ENCODE assay signal across 20 mouse cellular contexts in the genomic region with DNA sequence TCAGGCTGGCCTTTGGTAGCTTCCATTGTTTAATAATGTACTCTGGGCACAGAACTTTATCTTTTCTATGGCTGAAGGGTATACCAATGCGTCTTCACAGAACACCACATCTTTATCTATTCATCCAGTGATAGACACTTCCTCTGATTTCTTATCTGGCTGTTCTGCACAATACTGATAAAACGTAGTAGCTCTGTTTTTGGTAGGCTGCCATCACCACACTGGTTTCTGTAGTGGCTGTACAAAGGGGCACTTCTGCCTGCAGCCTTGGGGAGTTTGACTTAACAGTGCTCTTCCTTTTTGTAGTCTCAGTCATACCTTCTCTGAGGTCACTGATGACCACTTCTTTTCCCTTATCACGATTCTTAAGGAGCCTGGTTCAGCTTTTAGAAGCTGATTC.
DNase-seq lines count a peak whose midpoint lies in the region; ATAC-seq lines count a peak whose summit lies in the region.
"Had no signal": no experiment of that assay in that cellular context is flagged by ENCODE, and none has a peak within 500 bp of the region (broad histone marks: within the 10 kb centered on the region; RNA-seq: fewer than 3 reads in every experiment).

No protein-coding gene starts in this region.

- no peaks in the 10 kb centered on the region for H3K4me1 ChIP-seq in midbrain, embryonic 14.5 days (ENCODE audit: control insufficient read depth, insufficient read depth, low read length)
- H3K4me1 ChIP-seq: embryonic facial prominence, embryonic 13.5 days had no signal

- H3K36me3 ChIP-seq in midbrain, embryonic 14.5 days (ENCODE audit: control insufficient read depth, insufficient read depth, low read length): no peaks in the 10 kb centered on the region
- H3K36me3 ChIP-seq: embryonic facial prominence, embryonic 13.5 days; forebrain, embryonic 12.5 days; heart, embryonic 13.5 days; hindbrain, embryonic 12.5 days had no signal

- no peaks in the 10 kb centered on the region for H3K27me3 ChIP-seq in midbrain, embryonic 14.5 days (ENCODE audit: control insufficient read depth, insufficient read depth, low read length)
- H3K27me3 ChIP-seq: CH12.LX; forebrain, embryonic 12.5 days; hindbrain, embryonic 12.5 days had no signal

- no peak overlapping the region for H3K27ac ChIP-seq in midbrain, embryonic 14.5 days (replicated peaks; ENCODE audit: low read depth, low read length)
- H3K27ac ChIP-seq: embryonic facial prominence, embryonic 13.5 days; forebrain, embryonic 12.5 days; heart, embryonic 13.5 days; hindbrain, embryonic 12.5 days had no signal

- WGBS in midbrain, embryonic 14.5 days: 79% methylated on average over 3 of the region's 3 CpGs

- ATAC-seq in common myeloid progenitor, adult 5-6 weeks (replicated peaks; ENCODE audit: low read depth, poor library complexity, severe bottlenecking): peak; percentile 84
- peak; percentile 75 for ATAC-seq in megakaryocyte progenitor cell, adult 5-6 weeks (replicated peaks; ENCODE audit: poor library complexity)
- no peak for ATAC-seq in midbrain, embryonic 14.5 days (ENCODE audit: low FRiP score, low TSS enrichment)
- ATAC-seq: forebrain, embryonic 16.5 days; hindbrain, embryonic 16.5 days had no signal

- H3K4me2 ChIP-seq in midbrain, embryonic 14.5 days (ENCODE audit: low read length): no peak overlapping the region
- H3K4me2 ChIP-seq: embryonic facial prominence, embryonic 13.5 days; forebrain, embryonic 12.5 days; heart, embryonic 13.5 days; hindbrain, embryonic 12.5 days had no signal

- no peak overlapping the region for H3K9ac ChIP-seq in midbrain, embryonic 14.5 days (replicated peaks; ENCODE audit: low read length)
- H3K9ac ChIP-seq: embryonic facial prominence, embryonic 13.5 days; forebrain, embryonic 12.5 days; heart, embryonic 13.5 days; hindbrain, embryonic 12.5 days had no signal

- DNase-seq in heart, adult 11 months: peak; percentile 36
- DNase-seq in heart, adult 18-20 months: no peak
- peak; percentile 77 for DNase-seq in 416B (ENCODE audit: low read depth)
- no peak for DNase-seq in cerebellum, postnatal 14 days
- DNase-seq in midbrain, embryonic 14.5 days: no peak
- DNase-seq: adrenal gland, postnatal 10 days; cerebellum, adult 11 months; cerebellum, adult 8-10 months; cerebellum, postnatal 25 days; gastrocnemius, postnatal 10 days; heart, postnatal 36 days had no signal

- no peaks in the 10 kb centered on the region for H3K9me3 ChIP-seq in midbrain, embryonic 14.5 days (ENCODE audit: control insufficient read depth, low read length)
- H3K9me3 ChIP-seq: embryonic facial prominence, embryonic 13.5 days; forebrain, embryonic 12.5 days; heart, embryonic 13.5 days; hindbrain, embryonic 12.5 days had no signal

- no peak overlapping the region for H3K4me3 ChIP-seq in midbrain, embryonic 14.5 days (replicated peaks; ENCODE audit: low read depth, low read length)
- H3K4me3 ChIP-seq: embryonic facial prominence, embryonic 13.5 days; forebrain, embryonic 12.5 days; heart, embryonic 13.5 days; hindbrain, embryonic 12.5 days had no signal

Comparison
In these comparisons a context has a peak if more than half of its experiments do, and no peak if none do; other contexts are left out.
1. DNase-seq: peak in heart, adult 11 months (single experiment) and 416B (single experiment); none in heart, adult 18-20 months (0 of 2), cerebellum, postnatal 14 days (0 of 2) and midbrain, embryonic 14.5 days (single experiment).